Mouse (Mus musculus) ovary, postnatal 14 days (tissue): Measurements from ENCODE around the gene Src.
A peak's percentile ranks its signal among the peaks of the same experiment; 100 is the strongest.

Source experiments
- DNase-seq: peaks from one replicate; pipeline ENCODE4 v3.0.0; 2022; ENCODE audit warnings: low spot score

The Src gene

DNA sequence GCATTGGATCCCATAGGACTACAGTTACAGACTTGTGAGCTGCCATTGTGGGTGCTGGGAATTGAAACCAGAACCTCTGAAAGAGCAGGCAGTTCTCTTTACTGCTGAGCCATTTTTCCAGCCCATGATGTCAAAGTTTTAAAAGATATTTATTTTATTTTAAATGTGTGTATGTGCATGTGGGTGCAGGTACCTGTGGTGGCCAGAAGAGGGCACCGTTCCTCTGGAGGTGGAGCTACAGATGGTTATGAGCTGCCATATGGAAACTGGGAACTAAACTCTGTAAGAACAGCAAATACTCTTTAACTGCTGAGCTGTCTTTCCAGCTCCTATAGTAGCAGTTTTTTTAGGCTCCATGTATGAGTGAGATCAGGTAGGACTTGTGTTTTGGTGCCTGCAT lies 23.1 kb downstream of the Src start:
- no peak for DNase-seq

GRCm38 (mm10) chr2:157447297-157448158 lies 29.3 kb downstream of the Src start:
- no peak for DNase-seq

GRCm38 (mm10) chr2:157448356-157448755 lies 30.1 kb downstream of the Src start:
- no peak for DNase-seq

DNA sequence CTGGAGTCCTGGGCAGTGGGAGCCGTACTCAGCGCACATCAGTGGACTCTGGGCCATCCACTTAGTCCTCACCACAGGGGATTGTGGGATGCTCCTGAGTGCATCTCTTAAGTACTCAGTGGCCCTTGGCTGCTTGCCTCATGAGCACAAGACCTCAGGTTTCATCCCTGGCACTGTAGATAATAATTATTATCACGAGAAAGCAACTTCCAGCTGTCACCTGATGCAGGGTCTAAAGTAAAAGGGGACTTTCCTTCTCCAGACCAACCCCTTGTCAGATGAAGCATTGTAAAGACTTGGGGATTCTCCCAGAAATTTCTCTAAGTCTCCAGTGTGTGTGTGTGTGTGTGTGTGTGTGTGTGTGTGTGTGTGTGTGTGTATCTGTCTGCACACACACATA lies 32.7 kb downstream of the Src start:
- DNase-seq, result no peak

- no peak for DNase-seq
Measured at GRCm38 (mm10) chr2:157451372-157452040, 33.3 kb downstream of the Src start.

DNA sequence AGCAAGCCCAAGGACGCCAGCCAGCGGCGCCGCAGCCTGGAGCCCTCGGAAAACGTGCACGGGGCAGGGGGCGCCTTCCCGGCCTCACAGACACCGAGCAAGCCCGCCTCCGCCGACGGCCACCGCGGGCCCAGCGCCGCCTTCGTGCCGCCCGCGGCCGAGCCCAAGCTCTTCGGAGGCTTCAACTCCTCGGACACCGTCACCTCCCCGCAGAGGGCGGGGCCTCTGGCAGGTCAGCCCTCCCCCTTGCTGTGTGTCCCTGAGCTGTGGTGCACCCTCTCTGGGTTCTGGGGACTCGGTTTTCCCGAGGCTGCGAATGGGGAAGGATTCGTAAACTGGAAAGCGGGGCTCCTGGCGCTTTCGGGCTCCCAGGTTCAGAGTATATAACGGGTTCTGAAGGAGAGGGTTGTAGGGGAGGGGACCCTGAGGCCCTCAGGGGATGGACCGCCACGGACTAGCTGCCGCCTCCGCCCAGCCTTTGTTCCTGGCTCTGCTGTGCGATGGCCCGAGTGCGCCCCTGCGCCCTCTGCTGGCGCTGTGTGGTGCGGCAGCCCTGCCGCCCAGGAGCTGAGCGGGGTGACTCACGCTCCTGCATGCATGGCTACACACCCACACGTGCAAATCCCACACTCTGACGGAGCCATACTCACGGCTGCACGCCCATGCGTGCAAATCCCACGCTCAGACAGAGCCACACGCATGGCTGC lies 39.0 kb downstream of the Src start:
- peak; percentile 94 for DNase-seq

DNA sequence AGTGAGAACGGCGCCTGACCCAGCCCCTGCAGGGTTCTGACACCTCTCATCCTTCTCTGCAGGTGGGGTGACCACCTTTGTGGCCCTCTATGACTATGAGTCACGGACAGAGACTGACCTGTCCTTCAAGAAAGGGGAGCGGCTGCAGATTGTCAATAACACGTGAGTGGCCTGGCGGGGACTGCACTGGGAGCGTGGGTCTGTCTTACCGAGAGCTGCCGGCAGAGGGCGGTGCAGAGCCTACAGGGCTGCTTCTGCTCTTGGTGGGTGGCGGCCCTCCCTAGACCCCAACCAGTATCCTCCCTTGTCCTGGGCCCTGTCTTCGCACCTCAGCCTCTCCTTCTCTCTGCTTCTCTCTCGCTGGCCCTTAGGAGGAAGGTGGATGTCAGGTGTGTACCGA lies 40.2 kb downstream of the Src start:
- DNase-seq, result peak; percentile 80

- DNase-seq, result no peak
Measured at GRCm38 (mm10) chr2:157459736-157460135, 41.5 kb downstream of the Src start.

GRCm38 (mm10) chr2:157462776-157463710 lies 44.8 kb downstream of the Src start:
- DNase-seq, result no peak

- DNase-seq, result no peak
Measured at GRCm38 (mm10) chr2:157463887-157464745, 45.9 kb downstream of the Src start.

GRCm38 (mm10) chr2:157464746-157465126 lies 46.5 kb downstream of the Src start:
- DNase-seq, result peak; percentile 41

GRCm38 (mm10) chr2:157466836-157467235 lies 48.6 kb downstream of the Src start:
- DNase-seq, result no peak

DNA sequence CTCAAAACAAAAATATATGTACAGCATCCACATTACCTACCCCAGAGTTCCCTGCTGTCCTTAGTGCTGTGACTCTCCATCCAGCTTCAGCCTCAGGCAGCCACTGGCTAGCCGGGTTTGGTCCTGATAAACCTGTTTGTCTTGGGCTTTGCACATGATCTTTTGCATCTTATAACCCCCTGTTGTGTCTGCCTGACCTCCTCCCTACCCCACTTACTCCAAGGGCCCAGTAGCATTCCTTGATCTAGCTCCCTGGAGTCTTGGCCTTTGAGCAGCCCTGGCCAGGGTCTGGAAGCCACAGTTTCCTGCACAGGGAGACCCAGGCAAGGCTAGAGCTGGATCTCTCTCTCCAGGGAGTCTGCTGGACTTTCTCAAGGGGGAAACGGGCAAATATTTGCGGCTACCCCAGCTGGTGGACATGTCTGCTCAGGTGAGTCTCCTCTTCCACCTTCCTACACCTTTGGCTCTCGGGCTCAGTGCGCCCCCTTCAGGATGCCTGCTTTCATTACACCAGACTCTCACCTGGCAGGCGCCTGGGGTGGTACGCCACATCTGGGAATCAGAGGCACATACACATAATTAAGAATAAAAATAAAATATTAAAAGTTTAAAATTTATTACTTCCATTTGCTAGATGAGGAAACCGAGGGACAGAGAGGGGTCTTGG lies 50.0 kb downstream of the Src start:
- DNase-seq, result peak; percentile 48

GRCm38 (mm10) chr2:157471292-157471691 lies 53.0 kb downstream of the Src start:
- DNase-seq, result no peak

GRCm38 (mm10) chr2:157471737-157472136 lies 53.5 kb downstream of the Src start:
- DNase-seq, result no peak

DNA sequence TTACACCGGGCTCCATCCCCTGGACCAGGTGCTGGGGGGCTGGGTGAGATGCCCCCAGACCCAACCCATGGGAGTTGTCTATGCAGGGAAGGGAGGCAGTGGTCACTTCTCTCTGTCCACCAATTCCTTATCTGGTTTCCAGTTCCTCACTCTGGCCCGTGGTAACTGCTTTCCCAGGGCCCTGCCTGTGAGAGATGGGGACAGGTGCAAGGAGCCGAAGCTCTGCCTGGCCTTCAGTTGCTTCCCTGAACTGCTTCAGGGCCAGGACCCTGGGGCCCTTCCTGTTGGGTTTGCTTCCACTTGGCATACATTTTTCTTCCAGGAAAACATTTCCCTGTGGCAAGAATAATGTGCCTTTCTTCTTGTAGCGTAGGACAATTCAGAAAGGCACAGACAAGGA lies 54.2 kb downstream of the Src start:
- no peak for DNase-seq

- no peak for DNase-seq
Measured at GRCm38 (mm10) chr2:157474269-157474729, 56.1 kb downstream of the Src start.

DNA sequence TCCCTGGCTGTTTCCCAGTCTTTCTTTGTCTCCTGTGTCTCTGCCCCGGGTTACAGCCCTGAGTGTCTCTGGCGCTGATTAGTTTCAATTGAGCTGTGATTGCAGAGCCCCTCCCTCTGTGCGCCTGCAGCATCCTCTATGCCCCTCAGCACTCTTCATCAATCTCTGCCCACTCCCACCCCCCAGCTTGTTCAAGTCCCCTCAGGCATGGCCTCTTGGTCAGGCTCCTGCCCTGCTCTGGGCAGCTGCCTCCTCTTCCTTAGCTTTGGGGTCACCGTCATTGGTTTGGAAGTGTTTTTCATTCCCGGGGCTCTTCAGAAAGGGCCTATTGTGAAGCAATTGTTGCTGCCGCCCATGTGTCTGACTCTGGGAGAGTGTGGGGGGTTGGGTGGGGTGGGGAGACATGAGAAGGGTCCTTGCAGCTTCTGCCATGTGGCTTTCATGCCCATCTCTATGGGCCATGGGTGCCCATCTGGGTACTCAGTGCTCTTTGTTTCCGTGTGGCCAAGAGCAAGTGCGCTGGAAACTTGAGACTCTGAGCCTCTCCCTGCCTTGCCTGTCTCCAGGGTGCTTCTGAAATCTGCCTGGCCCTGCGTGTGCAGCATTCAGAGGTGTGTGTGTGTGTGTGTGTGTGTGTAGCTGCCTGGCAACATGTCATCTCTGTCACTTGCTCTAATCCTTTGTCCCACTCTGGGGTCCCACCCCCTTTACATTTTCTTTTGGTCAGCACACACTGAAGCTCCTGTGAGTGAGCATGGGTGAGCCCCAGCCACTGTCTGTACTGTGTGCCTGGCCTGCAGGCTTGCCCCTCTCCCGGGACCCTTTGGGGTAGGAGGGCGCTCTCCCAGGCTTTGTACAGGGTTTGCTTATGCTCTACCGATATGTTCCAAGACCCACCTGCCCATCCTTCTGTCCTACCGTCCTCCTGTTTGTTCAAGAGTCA lies 57.5 kb downstream of the Src start:
- no peak for DNase-seq

DNA sequence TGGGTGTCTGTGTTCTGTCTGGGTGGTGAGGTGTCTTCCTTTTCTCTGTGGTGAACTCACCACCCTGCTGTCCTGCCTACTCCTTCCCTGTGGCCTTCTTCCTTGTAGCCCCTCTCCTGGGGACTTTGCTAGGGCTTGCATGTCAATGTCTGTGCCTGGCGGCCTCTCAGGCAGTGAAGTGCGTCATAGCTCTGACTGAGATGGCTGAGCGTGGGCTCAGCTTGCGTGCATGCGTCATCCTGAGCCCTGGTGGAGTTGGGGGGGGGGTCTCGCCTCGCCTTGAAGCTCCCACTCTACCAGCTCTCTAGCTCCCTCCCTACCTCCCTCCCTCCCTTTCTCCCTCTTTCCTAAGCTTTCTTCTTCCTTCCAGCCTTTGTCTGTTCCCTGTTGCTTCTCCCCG lies 60.4 kb downstream of the Src start:
- no peak for DNase-seq
